Mouse (Mus musculus): Measurements from ENCODE around the gene Sun1.

The Sun1 gene

DNA sequence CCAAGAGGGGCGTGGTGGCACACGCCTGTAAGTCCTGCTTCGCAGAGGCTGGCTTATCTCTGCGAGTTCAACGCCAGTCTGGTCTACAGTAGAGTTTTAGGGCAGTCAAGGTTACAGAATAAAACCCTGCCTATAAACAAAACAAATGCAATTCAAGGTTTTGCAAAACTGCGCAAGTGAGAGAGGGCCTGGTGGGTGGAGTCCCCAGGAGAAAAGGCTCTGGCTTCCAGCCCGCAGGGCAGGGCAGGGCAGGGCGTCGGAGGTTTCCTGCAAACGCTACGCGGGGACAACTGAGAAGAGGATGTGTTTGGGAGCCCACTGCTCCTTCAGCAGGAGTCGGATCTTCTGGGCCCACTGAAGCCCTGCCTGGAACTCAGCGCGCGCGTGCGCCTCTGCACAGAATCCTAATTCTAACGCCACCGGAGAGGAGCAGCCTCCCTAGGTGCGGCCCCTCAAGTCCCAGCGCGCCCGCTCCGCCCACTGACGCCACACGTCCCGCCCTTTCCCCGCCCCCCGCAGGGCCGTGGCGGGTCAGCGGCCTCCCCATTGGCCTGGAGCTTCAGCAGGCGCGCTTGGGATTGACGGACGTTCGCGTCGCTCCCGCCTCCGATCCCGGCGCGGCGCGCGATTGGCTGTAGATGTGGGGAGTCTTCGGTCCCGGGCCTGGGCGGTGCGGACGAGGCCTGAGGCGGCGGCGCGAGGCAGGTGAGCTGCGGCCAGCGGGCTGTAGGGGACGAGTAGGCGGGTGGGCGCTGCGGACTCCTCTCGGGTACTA is at the start of gene Sun1:
Gene Sun1, plus strand, starts transcription at position 643 of the 775 bp plus-strand sequence.
- DNase-seq: peak; percentile 98

DNA sequence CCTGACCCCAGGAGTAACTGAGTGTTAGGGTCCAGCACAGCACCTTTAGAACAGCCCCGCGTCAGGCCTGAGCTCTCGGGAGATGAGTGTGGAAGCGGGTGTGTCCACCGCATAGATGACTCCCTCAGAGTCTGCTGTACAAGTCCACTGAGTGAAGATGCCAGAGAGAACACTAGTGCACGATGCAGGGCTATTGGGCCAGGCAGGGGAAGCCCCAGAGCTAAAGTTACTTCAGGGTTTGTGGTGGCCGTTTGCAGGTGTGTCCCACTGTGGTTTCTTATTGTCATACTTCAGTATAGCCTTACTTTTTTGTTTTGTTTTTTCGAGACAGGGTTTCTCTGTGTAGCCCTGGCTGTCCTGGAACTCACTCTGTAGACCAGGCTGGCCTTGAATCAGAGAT is 39.5 kb upstream of the Sun1 start:
- DNase-seq: no peak

DNA sequence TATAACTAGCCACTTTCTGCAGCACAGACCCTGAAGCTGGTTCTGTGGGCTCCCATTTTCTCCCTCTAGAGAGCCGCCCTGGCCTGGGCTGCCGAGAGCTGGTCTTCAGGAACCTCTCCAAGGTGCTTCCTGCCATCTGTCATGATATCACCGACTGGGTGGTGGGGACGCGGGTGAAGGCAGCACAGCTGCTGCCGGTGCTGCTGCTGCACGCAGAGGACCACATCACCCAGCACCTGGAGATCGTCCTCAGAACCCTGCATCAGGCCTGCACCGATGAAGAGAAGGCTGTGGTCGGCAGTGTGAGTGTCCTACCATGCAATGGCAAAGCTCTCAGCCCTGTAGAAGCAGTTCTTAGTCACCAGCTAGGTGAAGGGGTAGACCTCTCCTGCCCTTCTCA is 38.8 kb upstream of the Sun1 start:
- no peak for DNase-seq

DNA sequence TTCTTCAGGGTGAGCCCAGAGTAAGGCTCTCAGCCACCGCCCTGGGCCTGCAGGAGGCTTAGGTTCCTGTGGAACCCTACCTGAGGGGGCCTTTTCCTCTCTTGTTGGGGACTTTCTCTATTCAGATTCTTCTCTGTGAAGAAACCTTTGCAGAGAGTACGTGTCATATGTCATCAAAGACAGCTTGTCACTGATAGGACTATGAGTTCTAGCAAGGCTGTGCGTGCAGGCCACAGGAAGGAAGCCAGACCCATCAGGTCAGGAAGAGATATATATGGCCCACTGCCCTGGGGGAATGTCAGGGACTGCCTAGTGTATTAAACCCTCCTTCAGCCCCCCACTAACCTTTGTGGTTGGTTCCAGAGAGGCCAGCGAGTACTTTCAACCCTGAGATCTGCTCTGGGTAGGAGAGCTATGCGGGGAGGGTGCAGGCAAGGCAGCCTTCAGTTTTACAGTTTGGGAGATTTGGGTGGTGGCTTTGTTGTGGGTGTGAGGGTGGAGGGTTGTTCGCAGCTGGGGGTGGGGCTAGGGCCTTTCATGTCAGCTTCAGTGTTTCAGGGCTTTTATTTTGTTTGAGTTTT is 33.6 kb upstream of the Sun1 start:
- DNase-seq: no peak

DNA sequence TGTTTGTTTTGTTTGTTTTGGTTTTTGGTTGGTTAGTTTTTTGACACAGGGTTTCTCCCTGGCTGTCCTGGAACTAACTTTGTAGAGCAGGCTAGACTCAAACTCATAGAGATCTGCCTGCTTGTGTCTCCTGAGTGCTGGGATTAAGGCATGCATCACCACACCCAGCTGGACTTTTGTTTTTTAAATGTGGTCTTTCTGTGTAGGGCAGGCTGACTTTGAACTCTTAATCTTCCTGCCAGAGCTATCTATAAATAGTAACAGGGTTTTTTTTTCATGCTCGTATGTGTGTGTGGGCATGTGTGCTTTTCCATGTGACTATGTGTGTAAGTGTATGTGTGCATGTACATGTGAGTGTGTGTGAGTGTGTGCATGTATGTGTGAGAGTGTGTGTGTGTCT is 32.9 kb upstream of the Sun1 start:
- no peak for DNase-seq

DNA sequence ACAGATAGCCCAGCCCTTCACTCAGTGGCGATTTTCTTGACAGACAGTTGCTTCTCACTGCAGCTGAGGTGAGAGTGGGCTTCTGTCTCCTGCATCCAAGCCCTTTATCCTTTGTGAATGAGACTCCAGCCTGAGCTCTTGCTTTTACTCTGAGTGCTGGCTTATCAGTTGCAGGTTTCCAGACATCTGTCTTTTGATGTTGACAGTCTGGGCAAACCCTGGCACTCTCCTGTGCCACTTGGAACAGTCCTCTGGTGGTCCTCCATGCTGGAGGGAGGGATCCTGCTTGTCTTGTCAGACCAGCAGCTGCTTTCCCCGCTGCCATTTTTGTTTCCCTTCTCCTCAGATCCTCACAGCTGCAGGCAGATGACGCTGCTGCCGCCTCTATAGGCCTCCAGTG is 28.5 kb upstream of the Sun1 start:
- no peak for DNase-seq

DNA sequence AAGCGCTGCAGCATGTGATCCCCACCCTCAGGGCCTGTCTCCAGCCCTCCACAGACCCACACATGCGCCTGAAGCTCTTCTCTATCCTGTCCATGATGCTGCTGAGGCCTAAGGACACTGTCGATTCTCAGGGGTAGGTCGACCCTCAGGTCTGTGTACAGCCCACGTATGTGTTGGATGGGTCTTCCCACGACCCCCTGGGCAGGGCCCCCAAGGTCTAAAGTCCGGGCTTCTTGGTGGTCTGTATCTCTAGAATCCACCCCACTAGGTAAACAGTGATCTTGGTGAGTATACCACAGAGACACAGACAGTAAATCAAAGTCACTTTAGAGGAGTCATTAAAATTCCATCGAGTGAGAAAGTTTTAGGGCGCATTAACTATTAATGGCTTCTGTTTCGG is 26.3 kb upstream of the Sun1 start:
- DNase-seq: no peak

DNA sequence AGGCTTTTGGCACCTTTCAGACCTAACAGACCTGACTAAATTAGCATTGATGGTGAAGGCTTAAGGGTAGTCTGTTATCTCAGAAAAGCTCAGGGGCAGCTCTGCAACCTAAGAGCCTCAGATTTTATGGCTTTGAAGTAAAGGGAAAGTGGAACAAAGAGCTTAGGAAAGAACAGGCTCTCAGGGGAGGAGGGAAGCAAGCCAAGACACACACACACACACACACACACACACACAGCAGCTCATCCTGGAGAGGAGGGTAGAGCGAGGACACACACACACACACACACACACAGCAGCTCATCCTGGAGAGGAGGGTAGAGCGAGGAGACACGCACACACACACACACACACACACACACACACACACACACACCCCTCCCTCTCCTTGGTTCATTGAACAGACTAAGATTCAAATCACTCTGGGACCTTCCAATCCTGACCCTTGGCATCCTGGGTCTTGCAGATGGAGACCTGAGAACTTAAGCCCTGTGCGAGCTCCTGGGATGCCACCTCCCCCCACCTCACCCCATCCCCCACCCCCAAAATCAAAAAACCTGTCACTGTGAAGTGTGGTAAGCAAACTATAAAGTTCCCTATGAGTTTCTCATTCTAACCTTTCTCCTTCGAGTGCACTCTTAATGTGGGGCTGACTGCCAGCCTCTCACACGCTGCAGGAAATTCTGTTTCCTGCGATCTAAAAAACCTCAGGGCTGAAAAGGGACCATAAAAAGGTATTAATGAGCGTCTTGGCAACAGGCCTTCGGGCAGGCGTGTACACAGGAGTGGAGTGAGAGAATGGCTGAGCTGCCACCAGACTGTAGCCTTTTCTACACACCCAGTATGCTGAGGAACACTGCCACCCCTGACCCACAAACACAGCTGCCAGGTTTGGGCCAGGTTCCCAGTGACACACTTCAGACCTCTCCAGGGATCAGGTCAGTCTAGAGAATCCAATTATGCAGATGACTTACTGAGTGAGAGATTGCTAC is 25.6 kb upstream of the Sun1 start:
- DNase-seq: peak; percentile 53

DNA sequence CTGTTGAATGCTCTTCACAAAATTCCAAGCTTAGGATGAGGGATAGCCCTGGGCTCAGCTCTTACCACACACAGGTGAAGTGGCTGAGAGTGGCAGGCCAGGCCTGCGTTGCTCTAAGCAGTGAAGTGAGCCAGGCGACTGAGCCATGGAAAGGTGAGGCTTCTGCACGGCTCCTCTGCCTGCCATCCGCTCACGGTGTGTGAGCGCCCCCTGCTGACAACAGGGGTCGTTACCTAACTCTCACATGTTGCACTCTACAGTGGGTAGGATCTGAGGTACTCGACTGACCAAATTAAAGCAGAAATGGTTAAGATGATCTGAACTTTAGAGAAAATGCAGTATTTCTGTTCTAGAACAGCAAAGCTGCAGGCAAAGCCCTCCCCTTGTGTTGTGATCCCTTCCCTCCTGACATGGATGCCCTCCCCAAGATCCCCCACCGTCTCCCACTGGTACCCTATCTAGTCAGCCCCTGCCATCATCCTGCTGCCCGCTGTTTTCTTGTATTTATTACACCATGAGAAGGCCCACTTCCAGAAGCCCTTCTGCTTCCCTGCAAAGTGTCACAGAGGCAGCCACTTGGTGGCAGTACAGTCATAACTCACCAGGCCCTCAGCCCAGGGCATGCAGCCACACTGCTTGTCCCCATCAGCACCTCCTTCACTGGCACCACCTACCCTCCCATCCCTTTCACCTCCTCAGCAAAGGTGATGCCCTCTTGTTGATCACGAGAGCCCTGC is 21.4 kb upstream of the Sun1 start:
- DNase-seq: peak; percentile 26

DNA sequence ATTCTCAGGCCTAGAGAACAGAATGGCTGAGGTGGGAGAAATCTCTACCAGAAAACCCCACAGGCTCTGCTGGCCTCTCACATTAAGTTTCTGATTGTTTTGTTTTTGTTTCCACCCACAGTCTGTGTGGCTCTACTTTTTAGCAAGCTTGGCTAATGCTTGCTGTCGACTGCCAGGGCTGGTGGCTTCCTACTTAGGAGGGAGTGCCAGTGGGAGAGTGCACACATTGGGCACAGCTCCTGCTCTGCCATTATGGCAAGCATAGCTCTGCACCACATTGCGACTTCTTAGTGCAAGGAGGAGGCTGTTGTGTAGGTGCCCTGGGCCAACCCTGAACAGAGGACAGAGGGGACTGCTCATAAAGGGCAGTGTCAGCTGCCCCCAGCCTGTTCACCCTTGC is 17.3 kb upstream of the Sun1 start:
- DNase-seq: no peak

DNA sequence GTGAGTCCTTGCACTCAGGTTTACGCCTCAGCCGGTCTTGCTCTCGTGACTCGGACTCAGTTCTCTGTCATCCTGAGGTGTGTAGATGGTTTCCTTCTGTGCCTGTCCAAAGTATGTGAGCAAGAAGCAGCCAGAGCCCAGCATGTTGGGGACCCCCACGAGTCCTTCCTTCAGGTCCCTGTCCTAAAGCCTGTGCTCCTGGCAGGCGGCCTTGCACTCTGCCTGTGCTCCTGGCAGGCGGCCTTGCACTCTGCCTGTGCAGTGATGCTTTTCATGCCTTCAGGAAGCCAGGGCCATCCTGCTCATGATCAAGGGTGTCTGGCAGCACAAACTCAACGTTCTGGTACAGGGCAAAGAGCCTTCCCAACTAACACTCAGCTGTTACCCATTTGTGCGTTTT is 16.8 kb upstream of the Sun1 start:
- no peak for DNase-seq

DNA sequence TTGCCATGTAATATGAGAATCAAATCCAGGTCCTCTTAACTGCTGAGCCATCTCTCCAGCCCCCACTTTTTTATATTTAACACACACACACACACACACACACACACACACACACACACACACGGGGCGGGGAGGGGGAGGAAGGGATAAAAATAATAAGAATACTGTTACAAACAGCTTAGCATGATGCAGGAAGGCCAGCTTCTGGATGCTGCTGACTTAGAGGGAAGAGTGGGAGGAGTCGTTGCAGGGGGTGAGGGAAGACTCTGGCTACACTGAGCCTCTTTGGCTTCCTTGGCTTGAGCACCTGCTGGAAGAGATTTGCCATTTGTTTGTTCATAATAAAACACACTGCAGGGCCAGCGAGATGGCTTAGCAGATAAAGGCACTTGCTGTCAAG is 15.5 kb upstream of the Sun1 start:
- DNase-seq: no peak

DNA sequence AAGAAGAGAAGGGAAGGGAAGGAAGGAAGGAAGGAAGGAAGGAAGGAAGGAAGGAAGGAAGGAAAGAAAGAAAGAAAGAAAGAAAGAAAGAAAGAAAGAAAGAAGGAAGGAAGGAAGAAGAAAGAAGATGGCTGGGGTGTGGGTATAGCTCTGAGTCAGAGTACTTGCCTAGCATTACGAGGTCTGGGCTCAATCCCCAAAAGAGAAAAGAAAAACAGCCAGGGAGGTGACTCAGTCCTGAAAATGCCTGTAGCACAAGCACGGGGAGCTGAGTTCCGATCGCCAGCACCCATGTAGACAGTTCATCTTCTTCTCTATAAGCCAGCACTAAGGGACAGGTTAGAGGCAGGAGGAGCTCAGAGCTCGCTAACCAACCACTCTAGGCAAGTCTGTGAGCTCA is 10.7 kb upstream of the Sun1 start:
- no peak for DNase-seq

DNA sequence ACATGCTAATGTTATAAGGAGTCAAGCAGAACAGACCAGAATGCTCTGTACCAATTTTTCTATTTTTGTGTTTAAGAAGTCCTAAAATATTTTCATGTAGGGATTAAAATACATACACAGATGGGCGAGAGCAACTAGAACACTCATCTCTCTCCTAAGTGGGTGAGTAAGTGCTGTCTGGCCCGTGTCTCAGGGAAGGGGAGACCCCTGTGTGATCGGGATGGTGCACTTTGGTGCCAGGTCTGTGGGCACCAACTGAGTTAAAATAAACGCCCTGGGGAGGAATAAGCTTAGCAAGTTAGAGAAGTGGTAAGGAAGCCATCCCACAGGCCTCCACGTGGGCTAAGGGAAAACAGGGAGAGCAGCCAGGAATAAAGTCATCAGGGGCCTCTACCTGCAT is 9.5 kb upstream of the Sun1 start:
- no peak for DNase-seq

DNA sequence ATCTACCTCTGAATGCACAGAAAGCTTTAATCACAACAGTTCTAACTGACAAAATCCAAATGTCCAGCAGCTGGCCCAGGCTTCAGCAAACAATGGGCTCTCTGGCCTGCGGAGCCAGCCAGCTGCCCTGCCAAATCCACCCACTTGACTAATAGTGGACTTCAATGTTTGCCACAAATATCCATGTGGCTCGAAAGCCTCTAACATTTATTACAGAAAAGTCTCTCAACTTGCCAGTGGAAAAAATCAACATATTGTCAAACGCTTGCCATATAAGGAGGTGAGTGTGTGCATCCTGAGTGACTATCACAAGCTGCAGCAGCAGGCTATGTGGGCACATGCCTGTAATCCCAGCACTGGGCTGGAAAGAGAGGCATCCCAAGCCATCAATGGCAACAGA is 1.7 kb upstream of the Sun1 start:
- DNase-seq: no peak

DNA sequence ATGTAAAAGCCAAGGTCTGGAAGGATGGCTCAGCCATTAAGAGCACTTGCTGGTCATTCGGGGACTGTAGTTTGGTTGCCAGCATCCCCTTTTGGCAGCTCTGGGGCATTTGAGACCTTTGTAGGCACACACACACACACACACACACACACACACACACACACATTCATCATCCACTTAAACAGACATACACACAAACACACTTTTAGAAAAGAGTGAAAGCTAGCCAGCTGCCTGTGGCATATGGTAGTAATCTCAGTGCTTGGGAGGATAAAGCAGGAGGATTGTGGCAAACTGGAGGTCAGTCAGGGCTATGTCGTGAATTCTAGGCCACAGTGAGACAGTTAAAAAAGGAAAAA is 822 bp upstream of the Sun1 start:
- no peak for DNase-seq

DNA sequence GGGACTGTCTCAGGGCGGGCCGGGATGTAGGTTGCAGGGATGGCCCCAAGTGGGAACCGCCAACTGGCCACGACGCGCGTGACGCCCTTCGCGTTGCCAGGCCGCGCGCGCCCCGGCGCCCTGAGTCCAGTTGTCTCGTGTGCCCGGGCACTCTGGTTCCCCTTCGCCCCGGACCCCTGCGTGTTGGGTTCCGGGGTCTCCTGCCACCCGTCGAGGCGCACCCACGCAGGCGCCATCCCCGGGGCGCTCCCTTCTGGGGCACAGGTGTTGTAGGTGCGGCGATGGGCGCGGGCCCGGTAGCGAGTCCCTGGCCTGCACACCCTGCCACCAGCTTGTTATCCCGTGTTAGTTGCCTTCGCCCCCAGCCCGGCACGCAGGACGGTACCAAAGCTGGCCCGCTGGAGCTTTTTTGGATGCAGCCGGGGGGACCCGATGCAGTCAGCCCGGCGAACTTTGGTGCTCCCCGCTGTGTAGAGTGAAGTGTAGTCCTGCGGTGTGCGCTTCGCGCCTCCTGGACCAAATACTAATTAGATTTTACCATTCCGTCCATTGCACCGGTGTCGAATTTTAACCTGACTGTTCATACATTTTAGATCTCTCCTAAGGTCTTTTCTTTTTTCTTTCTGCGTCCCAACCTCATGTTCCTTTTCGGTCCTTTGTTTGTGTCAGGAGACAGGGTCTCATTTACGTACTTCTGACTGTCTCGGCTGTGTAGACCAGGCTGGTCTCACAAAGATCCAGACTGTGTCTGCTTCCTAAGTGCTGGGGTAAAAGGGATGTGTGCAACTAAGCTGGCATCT is 533 bp downstream of the Sun1 start:
- no peak for DNase-seq

DNA sequence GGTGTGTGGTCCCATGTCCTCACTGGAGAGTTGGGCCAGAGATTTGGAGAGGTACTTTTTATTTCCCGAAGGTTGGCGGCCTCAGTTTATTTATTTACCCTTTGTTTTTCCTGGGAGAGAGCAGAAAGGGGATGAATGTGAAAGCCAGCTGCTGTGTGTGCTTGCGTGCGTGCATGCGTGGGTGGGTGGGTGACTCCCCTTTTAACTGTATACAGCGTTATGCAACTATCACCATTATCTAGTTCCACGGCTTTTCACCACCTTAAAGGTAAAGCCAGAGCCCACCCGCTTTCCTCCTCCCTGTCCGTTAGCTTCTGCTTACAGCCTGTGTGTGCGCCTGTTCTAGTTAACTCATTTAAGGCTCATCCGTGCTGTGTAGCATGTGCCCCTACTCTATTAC is 1.7 kb downstream of the Sun1 start:
- no peak for DNase-seq

DNA sequence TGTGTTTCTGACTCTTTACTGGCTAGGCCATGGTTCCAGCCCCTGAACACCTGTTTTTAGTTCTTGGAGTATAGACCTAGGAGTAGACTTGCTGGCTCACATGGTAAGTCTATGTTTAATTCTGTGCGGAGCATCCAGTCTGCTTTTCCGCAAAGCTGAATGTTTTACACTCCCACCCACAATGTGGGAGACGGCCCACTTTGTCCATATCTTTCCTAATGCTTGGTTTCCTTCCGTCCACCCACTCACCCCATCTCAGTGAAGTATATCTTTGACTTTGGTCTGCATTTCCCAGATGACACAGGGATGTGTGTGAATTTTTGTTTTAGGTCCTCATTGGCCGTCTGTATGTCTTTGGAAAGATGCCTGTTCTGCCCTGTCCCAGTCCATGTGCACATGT is 2.9 kb downstream of the Sun1 start:
- no peak for DNase-seq

DNA sequence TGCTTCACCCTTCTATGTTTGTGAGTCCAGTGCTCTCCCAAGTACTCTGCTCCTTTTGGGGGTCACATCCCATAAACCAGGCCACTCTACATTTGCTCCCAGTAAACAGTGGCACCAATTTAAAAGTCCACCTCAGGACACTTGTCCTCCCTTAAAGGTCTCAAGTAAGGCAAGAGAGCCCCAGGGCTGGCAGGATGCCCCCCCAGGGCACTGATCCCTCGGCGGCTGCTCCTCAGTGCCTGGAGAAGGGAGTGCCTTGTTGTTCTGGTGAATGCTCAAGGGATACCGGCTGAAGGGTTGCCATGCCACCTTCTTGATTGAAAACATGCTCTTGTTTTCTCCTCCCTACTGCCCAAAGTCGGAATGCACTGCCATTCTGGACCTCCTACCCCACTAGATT is 5.6 kb downstream of the Sun1 start:
- DNase-seq: no peak

DNA sequence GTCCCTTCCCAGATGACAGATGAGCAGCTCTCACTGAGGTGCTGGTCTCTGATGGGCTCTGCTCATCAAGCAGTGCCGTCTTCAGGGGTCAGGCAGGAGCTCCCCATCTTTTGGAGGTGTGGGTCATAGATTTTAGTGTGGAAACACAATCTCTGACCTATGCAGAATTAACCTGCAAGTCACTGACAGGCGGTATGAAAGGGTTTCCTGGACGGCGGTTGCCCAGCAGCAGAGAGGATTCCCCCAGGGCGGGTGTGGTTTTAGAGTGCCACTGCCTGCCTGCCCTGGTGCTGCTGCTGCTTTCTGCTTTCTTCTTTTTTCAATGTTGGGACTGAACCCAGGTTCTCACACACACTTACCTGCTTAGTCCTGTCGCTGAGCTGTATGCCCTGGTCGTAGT is 6.1 kb downstream of the Sun1 start:
- DNase-seq: no peak

DNA sequence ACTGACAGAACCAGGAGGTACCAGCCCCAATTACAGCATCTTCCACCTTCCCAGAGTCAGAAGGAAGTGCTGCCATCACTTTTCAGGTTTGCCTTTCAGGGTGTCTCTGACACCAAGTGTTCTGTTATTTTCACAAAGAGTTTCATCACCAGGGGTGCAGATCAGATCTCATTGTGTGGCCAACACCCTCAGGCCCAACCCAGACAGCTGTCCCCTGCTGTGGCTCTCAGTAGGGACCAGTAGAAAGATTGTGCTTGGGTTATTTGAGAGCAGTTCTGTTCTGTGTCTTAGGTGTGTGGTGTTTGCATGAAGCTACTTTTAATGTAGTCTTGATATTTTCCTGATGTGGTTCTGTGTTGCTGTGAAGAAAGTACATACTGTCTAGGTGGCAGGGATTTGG is 7.7 kb downstream of the Sun1 start:
- no peak for DNase-seq

All from kidney, adult 11 months (tissue).